Mouse (Mus musculus): ENCODE results near the gene Arl5b. TPM values are rescaled to one million over a fixed set of nuclear protein-coding genes. Genes with fewer than 3 reads are reported as not detected.

The Arl5b gene
- polyA plus RNA-seq, 1 experiment = 4.1 TPM

DNA sequence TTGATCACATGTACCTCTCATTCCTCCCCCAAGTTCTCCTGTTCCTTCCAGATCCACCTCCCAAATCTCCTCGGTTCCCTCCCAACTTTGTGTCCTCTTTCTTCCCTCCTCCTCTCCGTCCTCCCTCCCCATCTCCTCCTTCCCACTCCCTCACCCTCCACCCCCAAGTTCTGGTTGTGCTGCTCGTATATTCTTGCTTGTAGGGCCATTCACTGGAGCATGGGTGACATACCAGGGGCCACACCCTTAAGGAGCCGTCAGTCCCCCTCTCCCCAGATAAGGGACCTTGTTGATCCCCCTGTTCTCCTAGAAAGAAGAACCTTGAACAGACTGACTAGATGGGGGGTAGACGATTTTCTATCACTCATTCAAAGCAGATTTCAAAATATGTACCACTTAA, 17.9 kb downstream of the Arl5b start:
- Histone ChIP-seq H3K4me3 (ENCODE audit: insufficient read depth, poor library complexity, severe bottlenecking) (no peak overlapping the region), H3K36me3 (ENCODE audit: control insufficient read depth, insufficient read depth) (peaks cover 34% of the 10 kb centered on the region), H3ac (ENCODE audit: control insufficient read depth, insufficient read length, low read depth) (no peak overlapping the region), H3K27me3 (ENCODE audit: control insufficient read depth, insufficient read depth, insufficient read length) (no peaks in the 10 kb centered on the region), H3K79me3 (ENCODE audit: low read depth) (peaks cover 24% of the 10 kb centered on the region), H3K79me2 (ENCODE audit: control insufficient read depth, insufficient read depth) (peaks cover 49% of the 10 kb centered on the region)
- no peak for TF ChIP-seq MYOD1 (IDR thresholded peaks at IDR 0.05; ENCODE audit: control insufficient read depth, insufficient read length, low read depth)
- TF ChIP-seq MYOG (IDR thresholded peaks at IDR 0.05; ENCODE audit: control insufficient read depth, extremely low read depth, insufficient read length) = no peak
- no peak for TF ChIP-seq USF1 (IDR thresholded peaks at IDR 0.05; ENCODE audit: low read depth)

DNA sequence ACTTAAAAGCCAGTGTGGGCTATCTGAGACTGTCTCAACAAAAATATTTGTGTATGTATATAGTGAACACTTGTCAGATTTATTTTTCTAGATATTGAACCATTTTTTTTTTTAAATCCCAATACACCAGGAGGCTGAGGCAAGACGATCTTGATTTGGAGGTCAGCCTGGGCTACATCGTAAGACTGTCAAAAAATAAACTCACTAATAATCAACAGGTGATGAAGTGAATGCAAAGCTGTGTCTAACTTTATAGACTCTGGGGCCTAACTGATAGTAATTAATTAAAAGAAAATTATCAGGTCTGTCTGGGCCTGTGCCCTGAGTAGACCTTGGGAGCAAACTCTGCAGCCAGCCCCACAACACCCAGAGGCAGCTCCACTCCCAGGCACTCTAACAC, 34.5 kb downstream of the Arl5b start:
- no peak for TF ChIP-seq USF1 (IDR thresholded peaks at IDR 0.05; ENCODE audit: low read depth)
- TF ChIP-seq CTCF (IDR thresholded peaks at IDR 0.05; ENCODE audit: control insufficient read depth, insufficient read depth, insufficient read length) = no peak
- TF ChIP-seq MYOG (IDR thresholded peaks at IDR 0.05; ENCODE audit: control insufficient read depth, extremely low read depth, insufficient read length) = no peak
- no peak for TF ChIP-seq MAX (IDR thresholded peaks at IDR 0.05)
- no peak for TF ChIP-seq MYOD1 (IDR thresholded peaks at IDR 0.05; ENCODE audit: control insufficient read depth, insufficient read length, low read depth)
- TF ChIP-seq FOSL1 (IDR thresholded peaks at IDR 0.05; ENCODE audit: insufficient read depth, low read length, poor library complexity, severe bottlenecking) = no peak
- TF ChIP-seq CEBPB (IDR thresholded peaks at IDR 0.05; ENCODE audit: low read depth) = no peak
- H3K79me2 ChIP-seq (ENCODE audit: control insufficient read depth, insufficient read depth) = no peaks in the 10 kb centered on the region
- no peak overlapping the region for H3K4me3 ChIP-seq (ENCODE audit: insufficient read depth, poor library complexity, severe bottlenecking)
- H3K79me3 ChIP-seq (ENCODE audit: low read depth) = no peaks in the 10 kb centered on the region
- peaks cover 16% of the 10 kb centered on the region for H3K36me3 ChIP-seq (ENCODE audit: control insufficient read depth, insufficient read depth)
- no peak overlapping the region for H3ac ChIP-seq (ENCODE audit: control insufficient read depth, insufficient read length, low read depth)
- no peaks in the 10 kb centered on the region for H3K27me3 ChIP-seq (ENCODE audit: control insufficient read depth, insufficient read depth, insufficient read length)

- Histone ChIP-seq H3K79me2 (ENCODE audit: control insufficient read depth, insufficient read depth) (no peaks in the 10 kb centered on the region), H3K36me3 (ENCODE audit: control insufficient read depth, insufficient read depth) (no peaks in the 10 kb centered on the region), H3ac (ENCODE audit: control insufficient read depth, insufficient read length, low read depth) (no peak overlapping the region), H3K27me3 (ENCODE audit: control insufficient read depth, insufficient read depth, insufficient read length) (no peaks in the 10 kb centered on the region), H3K79me3 (ENCODE audit: low read depth) (no peaks in the 10 kb centered on the region), H3K4me3 (ENCODE audit: insufficient read depth, poor library complexity, severe bottlenecking) (no peak overlapping the region)
- TF ChIP-seq CEBPB (IDR thresholded peaks at IDR 0.05; ENCODE audit: low read depth) (no peak), MYOD1 (IDR thresholded peaks at IDR 0.05; ENCODE audit: control insufficient read depth, insufficient read length, low read depth) (no peak), MAX (IDR thresholded peaks at IDR 0.05) (no peak), USF1 (IDR thresholded peaks at IDR 0.05; ENCODE audit: low read depth) (no peak), CTCF (IDR thresholded peaks at IDR 0.05; ENCODE audit: control insufficient read depth, insufficient read depth, insufficient read length) (no peak), MYOG (IDR thresholded peaks at IDR 0.05; ENCODE audit: control insufficient read depth, extremely low read depth, insufficient read length) (no peak), FOSL1 (IDR thresholded peaks at IDR 0.05; ENCODE audit: insufficient read depth, low read length, poor library complexity, severe bottlenecking) (no peak)
Measured at GRCm38 (mm10) chr2:15087308-15087707, 38.1 kb downstream of the Arl5b start.

- no peaks in the 10 kb centered on the region for H3K36me3 ChIP-seq (ENCODE audit: control insufficient read depth, insufficient read depth)
- no peak overlapping the region for H3K4me3 ChIP-seq (ENCODE audit: insufficient read depth, poor library complexity, severe bottlenecking)
- TF ChIP-seq MYOG (IDR thresholded peaks at IDR 0.05; ENCODE audit: control insufficient read depth, extremely low read depth, insufficient read length) (no peak), USF1 (IDR thresholded peaks at IDR 0.05; ENCODE audit: low read depth) (no peak), CEBPB (IDR thresholded peaks at IDR 0.05; ENCODE audit: low read depth) (no peak), FOSL1 (IDR thresholded peaks at IDR 0.05; ENCODE audit: insufficient read depth, low read length, poor library complexity, severe bottlenecking) (no peak), MAX (IDR thresholded peaks at IDR 0.05) (no peak), MYOD1 (IDR thresholded peaks at IDR 0.05; ENCODE audit: control insufficient read depth, insufficient read length, low read depth) (no peak), CTCF (IDR thresholded peaks at IDR 0.05; ENCODE audit: control insufficient read depth, insufficient read depth, insufficient read length) (no peak)
- H3K79me3 ChIP-seq (ENCODE audit: low read depth) = no peaks in the 10 kb centered on the region
- H3ac ChIP-seq (ENCODE audit: control insufficient read depth, insufficient read length, low read depth) = no peak overlapping the region
- H3K79me2 ChIP-seq (ENCODE audit: control insufficient read depth, insufficient read depth) = no peaks in the 10 kb centered on the region
- no peaks in the 10 kb centered on the region for H3K27me3 ChIP-seq (ENCODE audit: control insufficient read depth, insufficient read depth, insufficient read length)
Measured at GRCm38 (mm10) chr2:15096514-15097090, 47.4 kb downstream of the Arl5b start.

DNA sequence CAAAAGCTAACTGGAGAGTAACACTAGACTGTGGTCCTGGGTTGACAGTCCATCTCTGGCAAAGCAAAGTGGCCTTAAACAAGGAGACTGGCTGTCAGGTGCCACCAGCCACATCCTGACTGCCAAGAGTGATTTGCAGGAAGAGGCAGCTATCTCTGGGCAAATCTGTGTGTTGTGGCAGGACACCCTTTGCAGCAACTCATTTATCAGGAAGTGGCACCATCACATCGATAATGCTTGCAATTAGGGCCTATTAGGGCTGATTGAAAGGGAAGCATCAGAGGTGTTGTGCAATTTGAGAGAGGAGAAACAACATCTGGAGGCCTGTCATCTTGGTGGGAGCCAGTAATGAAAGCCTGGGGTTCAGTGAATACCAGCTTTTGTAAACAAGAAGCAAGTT, 55.2 kb downstream of the Arl5b start:
- Histone ChIP-seq H3K79me3 (ENCODE audit: low read depth) (no peaks in the 10 kb centered on the region), H3K4me3 (ENCODE audit: insufficient read depth, poor library complexity, severe bottlenecking) (no peak overlapping the region), H3ac (ENCODE audit: control insufficient read depth, insufficient read length, low read depth) (no peak overlapping the region), H3K79me2 (ENCODE audit: control insufficient read depth, insufficient read depth) (no peaks in the 10 kb centered on the region), H3K27me3 (ENCODE audit: control insufficient read depth, insufficient read depth, insufficient read length) (no peaks in the 10 kb centered on the region), H3K36me3 (ENCODE audit: control insufficient read depth, insufficient read depth) (no peaks in the 10 kb centered on the region)
- TF ChIP-seq CTCF (IDR thresholded peaks at IDR 0.05; ENCODE audit: control insufficient read depth, insufficient read depth, insufficient read length) = no peak

GRCm38 (mm10) chr2:15111290-15111689, 62.1 kb downstream of the Arl5b start:
- no peak for TF ChIP-seq USF1 (IDR thresholded peaks at IDR 0.05; ENCODE audit: low read depth)
- no peak for TF ChIP-seq CTCF (IDR thresholded peaks at IDR 0.05; ENCODE audit: control insufficient read depth, insufficient read depth, insufficient read length)
- no peak for TF ChIP-seq CEBPB (IDR thresholded peaks at IDR 0.05; ENCODE audit: low read depth)
- TF ChIP-seq MYOD1 (IDR thresholded peaks at IDR 0.05; ENCODE audit: control insufficient read depth, insufficient read length, low read depth) = no peak
- no peak for TF ChIP-seq MYOG (IDR thresholded peaks at IDR 0.05; ENCODE audit: control insufficient read depth, extremely low read depth, insufficient read length)

More at GRCm38 (mm10) chr2:15111290-15111689, 62.1 kb downstream of the Arl5b start:
- Histone ChIP-seq H3K36me3 (ENCODE audit: control insufficient read depth, insufficient read depth) (no peaks in the 10 kb centered on the region), H3K79me3 (ENCODE audit: low read depth) (no peaks in the 10 kb centered on the region), H3K79me2 (ENCODE audit: control insufficient read depth, insufficient read depth) (no peaks in the 10 kb centered on the region), H3K27me3 (ENCODE audit: control insufficient read depth, insufficient read depth, insufficient read length) (no peaks in the 10 kb centered on the region), H3K4me3 (ENCODE audit: insufficient read depth, poor library complexity, severe bottlenecking) (no peak overlapping the region), H3ac (ENCODE audit: control insufficient read depth, insufficient read length, low read depth) (no peak overlapping the region)
